Mouse (Mus musculus) CH12.LX (cell line): ENCODE data around the gene Dcdc2a. TPM values are rescaled to one million over a fixed set of nuclear protein-coding genes. Genes with fewer than 3 reads are reported as not detected.

Experiments
- DNase-seq: peaks from one replicate; pipeline ENCODE4 v3.0.0-alpha.2; 2013; ENCODE audit errors: extremely low read depth
- H3K27ac ChIP-seq: 2 replicates; pipeline ENCODE4 v1.5.1; 2012; ENCODE audit warnings: low read depth, mild to moderate bottlenecking, control low read depth, moderate library complexity; ENCODE audit not compliant: insufficient read depth
- H3K27me3 ChIP-seq: replicated peaks from 2 replicates; pipeline ENCODE3; 2012; ENCODE audit warnings: inconsistent platforms
- H3K36me3 ChIP-seq, 2 experiments: replicated peaks in 1 of 2; 2 replicates each; pipeline versions ENCODE3 to v1.6.1; 2012; ENCODE audit warnings: inconsistent platforms in 1 of 2, low read length in 1 of 2, mild to moderate bottlenecking in 1 of 2, mixed read lengths in 1 of 2, moderate library complexity in 1 of 2; ENCODE audit not compliant: control insufficient read depth in 1 of 2, insufficient read depth in 1 of 2
- H3K4me1 ChIP-seq, 2 experiments: 2 replicates each; pipeline ENCODE4 v1.6.1; 2012; ENCODE audit warnings: inconsistent platforms in 1 of 2, moderate library complexity in 1 of 2; ENCODE audit not compliant: insufficient read depth in 2 of 2, control insufficient read depth in 1 of 2
- H3K4me2 ChIP-seq: 2 replicates; pipeline ENCODE4 v1.6.1; 2012; ENCODE audit warnings: low read depth, mild to moderate bottlenecking, control low read depth; ENCODE audit not compliant: poor library complexity, insufficient read depth, severe bottlenecking
- H3K4me3 ChIP-seq, 3 experiments: fragments of 150-350 bp in 1 of 3; sonication (generic) in 1 of 3; replicated peaks in 1 of 3; 2 replicates each; pipeline versions ENCODE3 to v1.5.1; 2011 to 2012; ENCODE audit warnings: low read depth in 2 of 3, low read length in 2 of 3, mild to moderate bottlenecking in 2 of 3, moderate library complexity in 2 of 3, control low read depth in 1 of 3, improper control_type of control experiment in 1 of 3, inconsistent platforms in 1 of 3, mixed read lengths in 1 of 3; ENCODE audit not compliant: poor library complexity in 1 of 3
- H3K79me2 ChIP-seq: replicated peaks from 2 replicates; pipeline ENCODE4 v1.6.1; 2012; ENCODE audit warnings: mild to moderate bottlenecking, moderate library complexity; ENCODE audit not compliant: control insufficient read depth, poor library complexity, insufficient read depth, severe bottlenecking; ENCODE audit errors: extremely low read depth
- H3K9ac ChIP-seq: 2 replicates; pipeline ENCODE4 v1.6.1; 2012; ENCODE audit warnings: low read depth, mild to moderate bottlenecking, control low read depth, moderate library complexity; ENCODE audit not compliant: insufficient read depth
- H3K9me3 ChIP-seq: replicated peaks from 2 replicates; pipeline ENCODE3; 2012; ENCODE audit warnings: low read length, inconsistent platforms, mixed read lengths
- BHLHE40 ChIP-seq: IDR thresholded peaks from 2 replicates; pipeline ENCODE4 v1.6.1; 2011; ENCODE audit warnings: mild to moderate bottlenecking, low read depth, low read length, improper control_type of control experiment
- CHD1 ChIP-seq: IDR thresholded peaks from 2 replicates; pipeline ENCODE4 v1.6.1; 2012; ENCODE audit warnings: low read depth, low read length, improper control_type of control experiment, inconsistent platforms
- CHD2 ChIP-seq: IDR thresholded peaks from 2 replicates; pipeline ENCODE4 v1.6.1; 2011; ENCODE audit warnings: low read length, improper control_type of control experiment
- CTCF ChIP-seq, 2 experiments: IDR thresholded peaks in 1 of 2; conservative IDR thresholded peaks in 1 of 2; 2 replicates each; pipeline ENCODE4 v1.5.1; 2011 to 2012; ENCODE audit warnings: low read depth in 2 of 2, low read length in 2 of 2, improper control_type of control experiment in 1 of 2, inconsistent platforms in 1 of 2, mild to moderate bottlenecking in 1 of 2, moderate library complexity in 1 of 2
- ELF1 ChIP-seq: IDR thresholded peaks from 2 replicates; pipeline ENCODE4 v1.6.1; 2014; ENCODE audit warnings: low read depth, mild to moderate bottlenecking, inconsistent platforms, low read length, improper control_type of control experiment
- ETS1 ChIP-seq: conservative IDR thresholded peaks from 2 replicates; pipeline ENCODE4 v1.6.1; 2012; ENCODE audit warnings: low read depth, mild to moderate bottlenecking, inconsistent platforms, low read length, improper control_type of control experiment, moderate library complexity
- GABPA ChIP-seq: IDR thresholded peaks from 2 replicates; pipeline ENCODE4 v1.6.1; 2012; ENCODE audit warnings: low read depth, low read length, improper control_type of control experiment, inconsistent platforms; ENCODE audit not compliant: insufficient replicate concordance
- HCFC1 ChIP-seq: IDR thresholded peaks from 2 replicates; pipeline ENCODE4 v1.6.1; 2012; ENCODE audit warnings: low read depth, mild to moderate bottlenecking, inconsistent platforms, low read length, improper control_type of control experiment
- IRF4 ChIP-seq: IDR thresholded peaks from 2 replicates; pipeline ENCODE4 v1.6.1; 2014; ENCODE audit warnings: low read depth, mild to moderate bottlenecking, inconsistent platforms, low read length, improper control_type of control experiment
- JUN ChIP-seq: IDR thresholded peaks from 2 replicates; pipeline ENCODE4 v1.6.1; 2011; ENCODE audit warnings: low read depth, mild to moderate bottlenecking, low read length, improper control_type of control experiment, moderate library complexity; ENCODE audit not compliant: insufficient read depth
- MAX ChIP-seq: IDR thresholded peaks from 2 replicates; pipeline ENCODE4 v1.6.1; 2011; ENCODE audit warnings: low read length, improper control_type of control experiment
- MEF2A ChIP-seq: IDR thresholded peaks from 2 replicates; pipeline ENCODE4 v1.6.1; 2014; ENCODE audit warnings: low read depth, mild to moderate bottlenecking, inconsistent platforms, low read length, improper control_type of control experiment, borderline replicate concordance
- MXI1 ChIP-seq: IDR thresholded peaks from 2 replicates; pipeline ENCODE4 v1.6.1; 2011; ENCODE audit warnings: mild to moderate bottlenecking, low read depth, low read length, improper control_type of control experiment
- NELFE ChIP-seq: IDR thresholded peaks from 2 replicates; pipeline ENCODE4 v1.6.1; 2011; ENCODE audit warnings: low read depth, low read length, improper control_type of control experiment
- NRF1 ChIP-seq: IDR thresholded peaks from 2 replicates; pipeline ENCODE4 v1.6.1; 2014; ENCODE audit warnings: low read depth, mild to moderate bottlenecking, inconsistent platforms, low read length, improper control_type of control experiment, moderate library complexity
- POLR2AphosphoS2 ChIP-seq: IDR thresholded peaks from 2 replicates; pipeline ENCODE4 v1.6.1; 2011; ENCODE audit warnings: low read depth, low read length, improper control_type of control experiment
- SIN3A ChIP-seq: IDR thresholded peaks from 2 replicates; pipeline ENCODE4 v1.6.1; 2012; ENCODE audit warnings: low read length, improper control_type of control experiment, inconsistent platforms
- SMC3 ChIP-seq: IDR thresholded peaks from 2 replicates; pipeline ENCODE4 v1.6.1; 2011; ENCODE audit warnings: low read depth, low read length, improper control_type of control experiment
- TCF12 ChIP-seq: IDR thresholded peaks from 2 replicates; pipeline ENCODE4 v1.6.1; 2014; ENCODE audit warnings: low read depth, mild to moderate bottlenecking, inconsistent platforms, low read length, improper control_type of control experiment
- USF1 ChIP-seq: IDR thresholded peaks from 2 replicates; pipeline ENCODE4 v1.6.1; 2014; ENCODE audit warnings: low read depth, mild to moderate bottlenecking, inconsistent platforms, low read length, improper control_type of control experiment
- USF2 ChIP-seq: conservative IDR thresholded peaks from 2 replicates; pipeline ENCODE4 v1.6.1; 2011; ENCODE audit warnings: low read depth, low read length, improper control_type of control experiment
- ZC3H11A ChIP-seq: IDR thresholded peaks from 2 replicates; pipeline ENCODE4 v1.6.1; 2012; ENCODE audit warnings: low read depth, mild to moderate bottlenecking, inconsistent platforms, low read length, improper control_type of control experiment
- ZKSCAN1 ChIP-seq: IDR thresholded peaks from 2 replicates; pipeline ENCODE4 v1.6.1; 2012; ENCODE audit warnings: low read depth, inconsistent platforms, low read length, improper control_type of control experiment, borderline replicate concordance
- dilution Hi-C: fragments of 300-500 bp; cut with MboI; formaldehyde crosslinking; loops from 2 replicates; pipeline ENCODE4 v1.14.3; 2020; ENCODE audit warnings: low sequenced_read_pairs; ENCODE audit not compliant: extremely low pct_unique_long_range_greater_than_20kb, extremely low pct_ligation_motif_present
- in situ Hi-C: fragments of 300-500 bp; cut with MboI; formaldehyde crosslinking; loops from 3 replicates; pipeline ENCODE4 v1.14.3; 2019; ENCODE audit warnings: low sequenced_read_pairs, low pct_ligation_motif_present, low pct_unique_long_range_greater_than_20kb, mixed read lengths
- polyA plus RNA-seq: library from polyadenylated mRNA; unstranded; fragments of >175 nt; gene quantifications from 2 replicates; pipeline ENCODE4 v1.2.1, GENCODE M21; 2012; ENCODE audit warnings: low read depth; ENCODE audit not compliant: insufficient read length
- total RNA-seq, 2 experiments: library from RNA; depleted of rRNA; stranded (reverse); fragments of 300-350 nt in 1 of 2; fragments of >200 nt in 1 of 2; gene quantifications; 2 replicates each; pipeline ENCODE4 v1.2.3; 2012 to 2014

The Dcdc2a gene
- total and polyA plus RNA-seq, 3 experiments = not detected

DNA sequence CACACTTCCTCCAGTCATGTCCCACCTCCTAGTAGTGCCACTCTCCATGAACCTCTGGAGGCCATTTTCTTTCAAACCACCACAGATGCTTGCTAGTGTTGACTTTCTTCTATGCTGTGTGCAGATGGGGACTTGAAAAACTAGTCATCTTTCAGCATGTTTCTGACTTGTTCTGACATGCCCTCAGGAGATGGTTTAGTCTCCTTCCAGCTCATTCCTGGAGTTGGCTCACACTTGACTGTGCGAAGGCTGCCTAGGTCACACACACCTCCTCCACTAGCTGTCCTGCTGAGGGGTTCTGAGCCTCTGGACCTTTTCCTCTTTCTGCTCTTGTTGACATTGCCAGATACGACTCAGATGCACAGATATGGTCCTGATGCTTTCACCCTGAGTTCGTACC lies 106.8 kb downstream of the Dcdc2a start:
- peaks cover 6 to 10% of the 10 kb centered on the region in 2 experiments; a peak in 1 of 4 replicates for H3K4me1 ChIP-seq
- no peak overlapping the region for H3K4me3 ChIP-seq
- no peaks in the 10 kb centered on the region for H3K9me3 ChIP-seq
- no peak overlapping the region for H3K4me2 ChIP-seq
- no peaks in the 10 kb centered on the region for H3K27me3 ChIP-seq
- peak; percentile 16 for DNase-seq
- TF ChIP-seq CTCF (conservative IDR thresholded peaks at IDR 0.05 in 1 of 2, IDR thresholded peaks at IDR 0.05 in 1 of 2; ENCODE audit: low read depth in 2 of 2, low read length in 2 of 2) (no peak), NRF1 (no peak), SMC3 (no peak), JUN (no peak), ZC3H11A (no peak), MEF2A (no peak), CHD1 (peak; percentile 80; the same call in 1 of the 2 replicates), USF2 (no peak), TCF12 (no peak), GABPA (no peak), ELF1 (no peak), POLR2AphosphoS2 (no peak), NELFE (no peak), ZKSCAN1 (no peak), HCFC1 (no peak), SIN3A (no peak), MAX (no peak), BHLHE40 (peak; percentile 50), USF1 (no peak), ETS1 (no peak), CHD2 (no peak), IRF4 (peak; percentile 79)
- H3K9ac ChIP-seq = no peak overlapping the region
- H3K36me3 ChIP-seq = no peaks in the 10 kb centered on the region
- no peak overlapping the region for H3K27ac ChIP-seq
- in situ Hi-C loops = no loop called here
- no peaks in the 10 kb centered on the region for H3K79me2 ChIP-seq
- dilution Hi-C loops = no loop called here

DNA sequence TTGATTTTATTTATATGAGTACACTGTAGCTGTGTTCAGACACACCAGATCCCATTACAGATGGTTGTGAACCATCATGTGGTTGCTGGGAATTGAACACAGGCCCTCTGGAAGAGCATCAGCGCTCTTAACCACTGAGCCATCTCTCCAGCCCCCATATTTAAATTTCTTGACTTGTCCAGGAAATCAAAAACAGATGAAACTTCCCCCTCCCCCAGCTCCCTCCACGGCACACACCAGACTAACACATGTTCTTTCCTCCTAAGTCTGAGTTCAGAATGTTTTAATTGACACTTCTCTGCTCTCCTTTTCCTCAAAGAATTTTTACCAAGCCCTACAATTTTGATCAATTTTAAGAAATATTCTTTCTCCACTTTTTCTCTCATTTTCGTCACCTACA lies 113.1 kb downstream of the Dcdc2a start:
- no peak overlapping the region for H3K4me2 ChIP-seq
- no peak overlapping the region for H3K9ac ChIP-seq
- in situ Hi-C loops = no loop called here
- no peak overlapping the region for H3K27ac ChIP-seq
- no peaks in the 10 kb centered on the region for H3K79me2 ChIP-seq
- no peak overlapping the region for H3K4me3 ChIP-seq
- DNase-seq = no peak
- no peaks in the 10 kb centered on the region for H3K36me3 ChIP-seq
- dilution Hi-C loops = no loop called here
- 0 out of 4 replicates have a peak, but pooled peaks cover 0 to 2% of the 10 kb centered on the region in 2 experiments for H3K4me1 ChIP-seq
- no peak for TF ChIP-seq POLR2AphosphoS2
- TF ChIP-seq NRF1 = no peak
- TF ChIP-seq ETS1 = no peak
- TF ChIP-seq MXI1 = no peak
- no peaks in the 10 kb centered on the region for H3K27me3 ChIP-seq
- H3K9me3 ChIP-seq = no peaks in the 10 kb centered on the region
